Mouse (Mus musculus): ENCODE results near the gene Zic1.

Zic1 gene

DNA sequence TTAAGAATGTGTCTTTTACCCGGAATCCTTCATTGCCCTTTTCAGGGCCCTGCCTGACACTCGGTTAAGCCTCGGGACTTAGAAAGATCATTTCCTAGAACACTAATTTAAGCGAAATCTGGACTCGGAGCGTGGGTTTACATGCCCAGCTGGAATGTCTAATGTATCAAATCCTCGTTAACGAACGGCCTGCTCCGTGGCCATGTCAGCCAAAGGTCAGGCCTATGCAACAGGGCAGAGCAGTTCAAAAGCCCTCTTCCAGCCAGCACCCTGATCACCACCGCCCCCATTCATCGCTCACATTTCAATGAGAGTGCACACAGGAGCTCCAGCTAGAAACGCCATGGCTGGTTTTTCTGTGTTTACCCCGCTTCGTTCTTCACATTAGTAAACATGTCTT lies 12.8 kb downstream of the Zic1 start:
- no peak for DNase-seq (ENCODE audit: low spot score)

DNA sequence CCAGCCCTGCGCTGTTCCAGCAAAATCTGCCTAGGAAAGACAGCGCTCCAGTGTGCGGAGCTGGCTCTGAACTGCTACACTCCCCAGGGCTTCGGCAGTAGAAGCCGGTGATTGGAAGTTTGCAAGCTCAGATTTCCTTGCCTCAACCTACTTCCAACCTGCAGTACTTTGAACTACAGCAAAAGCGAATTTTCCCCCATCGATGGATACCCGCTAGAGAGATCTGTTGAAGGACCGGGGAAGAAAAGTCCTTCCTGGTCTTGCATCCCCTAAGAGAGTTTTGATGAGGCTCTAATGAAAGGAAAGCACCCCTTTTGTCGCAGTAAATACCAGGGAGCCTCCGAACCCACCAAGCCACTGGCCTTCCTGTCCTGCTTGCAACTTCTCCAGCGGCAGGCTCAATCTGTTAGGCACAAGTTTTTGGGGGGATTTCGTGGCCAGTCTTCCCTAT lies 13.6 kb downstream of the Zic1 start:
- DNase-seq (ENCODE audit: low spot score) = no peak

DNA sequence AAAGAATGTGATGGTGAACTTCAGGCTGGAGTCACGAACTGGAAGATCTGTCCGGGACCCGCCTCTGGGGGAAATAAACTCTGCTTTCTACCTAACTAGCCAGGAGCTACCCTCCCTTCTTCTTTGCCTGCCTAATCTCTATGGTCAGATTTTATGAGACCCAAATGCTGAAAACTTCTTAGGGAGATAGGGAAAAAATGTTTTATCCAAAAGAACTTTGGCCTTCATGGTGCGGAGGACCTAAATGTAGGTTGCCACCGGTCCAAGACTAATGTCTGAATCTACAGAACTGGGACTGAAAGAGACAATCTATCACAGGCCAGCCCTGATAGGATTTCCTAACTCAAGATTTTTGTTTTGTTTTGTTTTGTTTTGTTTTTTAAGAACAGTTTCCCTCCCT lies 14.2 kb downstream of the Zic1 start:
- DNase-seq (ENCODE audit: low spot score) = no peak

DNA sequence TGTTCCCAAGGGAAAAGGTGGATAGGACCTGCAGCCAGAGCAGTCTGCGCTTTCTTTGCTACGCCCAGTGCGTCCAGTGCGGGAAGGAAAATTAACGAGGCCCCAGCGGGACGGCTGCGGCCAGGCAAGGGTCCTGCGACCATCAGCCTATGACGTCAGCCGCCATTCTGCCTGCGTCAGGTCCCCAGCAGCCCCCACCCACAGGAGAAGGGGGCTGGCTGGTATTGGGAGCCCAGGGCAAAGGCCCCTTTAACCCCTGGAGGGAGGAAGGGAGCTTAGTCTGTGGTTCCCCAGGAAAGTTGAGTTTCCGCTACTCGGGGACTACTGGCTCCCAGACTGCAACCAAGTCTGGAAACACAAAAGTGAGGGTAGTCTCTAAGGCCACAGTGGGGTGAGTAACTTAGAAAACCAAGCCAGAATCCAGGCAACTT lies 14.7 kb downstream of the Zic1 start:
- no peak for DNase-seq (ENCODE audit: low spot score)

- DNase-seq (ENCODE audit: low spot score) = no peak
These were observed 15.3 kb downstream of the Zic1 start for GRCm38 (mm10) chr9:91350211-91350791.

GRCm38 (mm10) chr9:91348746-91349145 lies 16.9 kb downstream of the Zic1 start:
- no peak for DNase-seq (ENCODE audit: low spot score)

DNA sequence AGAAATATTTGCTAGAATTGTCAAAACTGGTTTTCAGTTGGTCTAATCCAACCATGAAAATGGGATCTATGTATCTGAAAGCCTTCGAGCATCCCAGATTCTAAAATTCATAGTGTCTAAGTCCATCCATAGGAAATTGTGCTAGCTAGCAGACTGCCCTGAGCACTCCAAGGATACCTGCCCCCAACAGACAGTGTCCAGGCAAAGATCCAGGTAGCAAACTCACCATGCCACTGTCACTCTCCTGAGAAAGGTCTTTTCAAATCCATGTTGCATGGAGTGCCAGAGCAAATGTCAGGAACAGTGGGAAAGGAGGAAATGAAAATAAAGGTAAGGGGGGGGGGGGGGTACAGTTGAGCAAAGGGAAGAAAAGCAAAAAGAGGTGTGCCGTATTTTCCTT lies 18.0 kb downstream of the Zic1 start:
- no peak for DNase-seq (ENCODE audit: low spot score)
